ENCODE assay signal across 8 mouse cellular contexts in the genomic region with DNA sequence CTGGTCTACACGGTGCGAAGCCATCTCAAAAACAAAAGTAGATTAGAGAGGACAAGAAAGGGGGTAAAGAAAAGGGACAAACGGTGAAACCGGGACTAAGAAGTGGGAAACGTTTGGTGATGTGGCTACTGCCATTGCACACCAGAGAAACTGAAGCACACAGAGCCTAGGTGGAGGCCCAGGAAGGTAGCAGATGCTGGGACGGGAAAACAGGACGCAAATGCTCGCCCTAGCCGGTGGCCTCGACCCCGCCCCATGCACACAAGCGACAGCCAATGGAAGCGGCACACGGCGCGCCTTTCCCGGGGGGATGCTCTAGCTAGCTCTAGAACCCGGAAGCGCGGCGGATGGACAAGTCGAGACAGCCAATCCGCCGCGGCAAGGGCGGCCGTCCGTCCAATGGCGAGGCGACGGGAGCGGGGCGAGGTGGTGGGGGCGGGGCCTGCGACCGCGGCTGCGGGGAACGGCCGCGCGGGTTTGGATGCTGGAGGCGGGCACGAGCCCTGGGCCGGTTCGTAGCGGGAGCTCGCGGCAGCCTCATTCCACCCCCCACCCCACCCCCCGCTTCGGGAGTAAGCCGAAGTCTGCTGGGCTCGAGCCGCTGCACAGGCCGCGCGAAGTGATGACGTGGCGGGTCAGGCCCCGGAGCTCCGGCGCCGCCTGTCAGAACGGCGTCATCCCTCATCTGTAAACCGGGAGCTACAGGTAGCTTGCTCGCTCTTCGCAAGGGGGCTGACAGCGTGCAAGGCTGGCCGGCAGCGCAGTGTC. TPM values are rescaled to one million over a fixed set of nuclear protein-coding genes. Genes with fewer than 3 reads are reported as not detected.
DNase-seq lines count a peak whose midpoint lies in the region; ATAC-seq lines count a peak whose summit lies in the region.

A gene (plus strand): TSS at position 459 of the 768 bp plus-strand sequence.

- peak within 1 kb of the TSS; percentile 91 for H3K4me2 ChIP-seq in kidney, embryonic 15.5 days

- WGBS in heart, embryonic 10.5 days: 1% methylated on average over 71 of the region's 71 CpGs
- 1% methylated on average over 71 of the region's 71 CpGs for WGBS in kidney, embryonic 15.5 days

- peak; percentile 95 for ATAC-seq in erythroblast, adult 5-6 weeks (replicated peaks; ENCODE audit: low FRiP score, poor library complexity, severe bottlenecking)
- peak; percentile 96 for ATAC-seq in kidney, embryonic 15.5 days (replicated peaks; ENCODE audit: low FRiP score)
- peak; percentile 92 for ATAC-seq in monocyte, adult 5-6 weeks (replicated peaks; ENCODE audit: insufficient number of reproducible peaks, low FRiP score, low TSS enrichment, poor library complexity, severe bottlenecking)

- no peaks in the 10 kb centered on the region for H3K9me3 ChIP-seq in heart, embryonic 10.5 days
- H3K9me3 ChIP-seq in kidney, embryonic 15.5 days (replicated peaks): no peaks in the 10 kb centered on the region

- H3K36me3 ChIP-seq in heart, embryonic 10.5 days: peaks cover 29% of the 10 kb centered on the region
- peaks cover 25% of the 10 kb centered on the region for H3K36me3 ChIP-seq in kidney, embryonic 15.5 days

- no peaks in the 10 kb centered on the region for H3K27me3 ChIP-seq in heart, embryonic 10.5 days (ENCODE audit: insufficient read depth, poor library complexity, severe bottlenecking)
- no peaks in the 10 kb centered on the region for H3K27me3 ChIP-seq in kidney, embryonic 15.5 days

- peak within 1 kb of the TSS; percentile 50 for H3K9ac ChIP-seq in kidney, embryonic 15.5 days

- peak within 1 kb of the TSS; percentile 75 for H3K4me3 ChIP-seq in heart, embryonic 10.5 days
- H3K4me3 ChIP-seq in kidney, embryonic 15.5 days (replicated peaks): peak within 1 kb of the TSS; percentile 65

- H3K4me1 ChIP-seq in heart, embryonic 10.5 days: peaks cover 22% of the 10 kb centered on the region
- H3K4me1 ChIP-seq in kidney, embryonic 15.5 days: peaks cover 26% of the 10 kb centered on the region

- DNase-seq in B cell, adult 2 months: peak; percentile 87 to 89
- peak; percentile 99 for DNase-seq in brain, adult 2 months (ENCODE audit: low read depth, low spot score)
- DNase-seq in heart, embryonic 10.5 days (ENCODE audit: low spot score): peak; percentile 99
- DNase-seq in liver: peak; percentile 98
- peak; percentile 92 to 97 for DNase-seq in spleen, postnatal 4 days (ENCODE audit: low spot score in 2 of 2)

- peak within 1 kb of the TSS; percentile 97 for H3K27ac ChIP-seq in heart, embryonic 10.5 days
- H3K27ac ChIP-seq in kidney, embryonic 15.5 days: peak within 1 kb of the TSS; percentile 93

RNA-seq across cellular contexts. Expression of the gene that starts here (rescaled TPM):
- 1.3 TPM in 1 of 2 replicates, not detected in the other for total RNA-seq in erythroblast, adult 5-6 weeks (2015; ENCODE audit: low replicate concordance)
- total RNA-seq in erythroblast, adult 5-6 weeks (2017; ENCODE audit: low replicate concordance): 0.56 and 0.94 TPM in 2 replicates
- 5.3 and 6.4 TPM in 2 replicates for polyA plus RNA-seq in heart, embryonic 10.5 days (2016; fragmentation: Nextera tagmentation; extraction: Ambion mirVana)
- polyA plus RNA-seq in kidney, embryonic 15.5 days (2015; fragmentation: Nextera tagmentation; extraction: Ambion mirVana): 4.8 and 6.1 TPM in 2 replicates
- total RNA-seq in monocyte, adult 5-6 weeks (2017): 2.0 to 4.7 TPM (median 4.2 TPM) in 3 replicates

Comparison
In these comparisons a context has a peak if more than half of its experiments do, and no peak if none do; other contexts are left out.
1. Peak in every context shown above with its lines: DNase-seq, ATAC-seq, H3K4me3 ChIP-seq and H3K27ac ChIP-seq.